Mouse (Mus musculus): ENCODE data around the gene Ak5. TPM values are rescaled to one million over a fixed set of nuclear protein-coding genes. Genes with fewer than 3 reads are reported as not detected.
A peak's percentile ranks its signal among the peaks of the same experiment; 100 is the strongest.
"Not testable (repeated sequence)": the region's sequence is repeated elsewhere in the genome, so short reads cannot be mapped to it uniquely, and the experiment has no call there.

The Ak5 gene
- total RNA-seq, 2 experiments from 2014 or later: 0.12 to 0.45 TPM

- no peak for DNase-seq
Measured at GRCm38 (mm10) chr3:152625061-152625820, 42.9 kb downstream of the Ak5 start.

- no peak for DNase-seq
Measured at GRCm38 (mm10) chr3:152620534-152620933, 47.6 kb downstream of the Ak5 start.

- no peak for DNase-seq
Measured at GRCm38 (mm10) chr3:152620058-152620457, 48.1 kb downstream of the Ak5 start.

- no peak for DNase-seq
Measured at GRCm38 (mm10) chr3:152609076-152609475, 59.1 kb downstream of the Ak5 start.

GRCm38 (mm10) chr3:152605849-152606248 is 62.3 kb downstream of the Ak5 start:
- DNase-seq: no peak

- no peak for DNase-seq
Measured at GRCm38 (mm10) chr3:152599679-152600078, 68.5 kb downstream of the Ak5 start.

GRCm38 (mm10) chr3:152596406-152597050 is 71.6 kb downstream of the Ak5 start:
- DNase-seq: no peak

GRCm38 (mm10) chr3:152592767-152593425 is 75.3 kb downstream of the Ak5 start:
- DNase-seq: no peak

- DNase-seq: no peak
Measured at GRCm38 (mm10) chr3:152590491-152590890, 77.7 kb downstream of the Ak5 start.

- peak; percentile 44 for DNase-seq
Measured at GRCm38 (mm10) chr3:152589101-152589500, 79.1 kb downstream of the Ak5 start.

GRCm38 (mm10) chr3:152587007-152587406 is 81.2 kb downstream of the Ak5 start:
- DNase-seq: no peak

- DNase-seq: no peak
Measured at GRCm38 (mm10) chr3:152586191-152586590, 82.0 kb downstream of the Ak5 start.

GRCm38 (mm10) chr3:152585581-152585980 is 82.6 kb downstream of the Ak5 start:
- DNase-seq: no peak

GRCm38 (mm10) chr3:152583033-152583432 is 85.1 kb downstream of the Ak5 start:
- no peak for DNase-seq

- not testable (repeated sequence) for DNase-seq
Measured at GRCm38 (mm10) chr3:152581853-152582252, 86.3 kb downstream of the Ak5 start.

GRCm38 (mm10) chr3:152579984-152580591 is 88.1 kb downstream of the Ak5 start:
- DNase-seq: no peak

- DNase-seq: no peak
Measured at GRCm38 (mm10) chr3:152578282-152579228, 89.6 kb downstream of the Ak5 start.

- no peak for DNase-seq
Measured at GRCm38 (mm10) chr3:152577763-152578162, 90.4 kb downstream of the Ak5 start.

- no peak for DNase-seq
Measured at GRCm38 (mm10) chr3:152577273-152577672, 90.9 kb downstream of the Ak5 start.

- no peak for DNase-seq
Measured at GRCm38 (mm10) chr3:152569242-152569605, 98.9 kb downstream of the Ak5 start.

GRCm38 (mm10) chr3:152568455-152569241 is 99.5 kb downstream of the Ak5 start:
- no peak for DNase-seq
